Mouse (Mus musculus): ENCODE measurements around the gene Ccnk. TPM values are rescaled to one million over a fixed set of nuclear protein-coding genes. Genes with fewer than 3 reads are reported as not detected.

Ccnk gene
- total RNA-seq (2021), result 10 to 100 TPM; 25.6 to 30.2 TPM
- long read RNA-seq, experiment 1, partial matches to known transcripts, result 0 of 5 reads
- long read RNA-seq, experiment 1, other reads (novel, unspliced or antisense), result 5 of 5 reads
- long read RNA-seq, experiment 2, result 0 reads

DNA sequence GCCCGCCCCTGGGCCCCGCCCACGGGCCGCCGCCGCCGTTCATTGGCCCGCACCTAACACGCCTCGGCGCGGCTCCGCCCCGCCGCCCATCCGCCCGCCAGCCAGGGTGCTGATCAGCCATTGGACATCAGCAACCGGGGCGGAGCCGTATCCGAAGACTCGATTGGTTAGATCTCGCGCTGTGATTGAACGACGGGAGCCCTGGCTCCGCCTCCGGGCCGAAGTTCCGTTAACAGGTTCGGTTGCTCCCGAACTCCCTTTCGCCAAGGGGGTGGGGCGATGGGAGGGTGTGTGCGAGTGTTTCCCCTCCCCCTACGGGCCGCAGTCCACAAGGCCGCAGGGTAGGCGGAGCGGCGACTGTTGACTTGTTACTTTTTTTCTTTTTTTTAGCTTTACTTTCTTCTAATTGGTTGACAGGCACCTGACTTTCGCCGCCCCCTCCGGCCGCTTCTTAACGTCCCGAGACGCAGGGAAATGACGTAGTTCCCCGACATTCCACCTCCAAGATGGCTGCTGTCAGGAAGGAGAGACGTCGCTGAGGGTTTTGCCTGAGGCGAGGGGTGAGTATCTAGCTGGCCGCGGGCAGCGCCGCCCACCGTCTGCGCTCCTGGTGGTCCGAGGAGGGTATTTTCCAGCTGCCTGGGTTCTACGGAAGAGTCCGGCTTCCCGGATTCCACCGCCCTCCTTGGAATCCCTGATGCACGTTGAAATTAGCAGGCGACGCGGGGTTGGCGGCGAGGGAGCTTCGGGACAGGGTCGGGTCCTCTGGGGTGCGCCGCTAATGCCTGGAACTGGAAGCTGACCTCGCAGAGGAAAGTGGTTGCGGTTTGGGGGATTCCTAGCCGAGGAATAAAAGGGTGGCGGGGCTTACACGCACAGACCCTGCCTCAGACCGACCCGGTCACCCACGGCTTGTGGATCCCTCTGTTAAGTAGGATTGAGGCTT is at the start of gene Ccnk:
TSS of gene Ccnk (plus strand) at position 259 of the 946 bp plus-strand sequence.
- peak; percentile 99 to 100 for DNase-seq

DNA sequence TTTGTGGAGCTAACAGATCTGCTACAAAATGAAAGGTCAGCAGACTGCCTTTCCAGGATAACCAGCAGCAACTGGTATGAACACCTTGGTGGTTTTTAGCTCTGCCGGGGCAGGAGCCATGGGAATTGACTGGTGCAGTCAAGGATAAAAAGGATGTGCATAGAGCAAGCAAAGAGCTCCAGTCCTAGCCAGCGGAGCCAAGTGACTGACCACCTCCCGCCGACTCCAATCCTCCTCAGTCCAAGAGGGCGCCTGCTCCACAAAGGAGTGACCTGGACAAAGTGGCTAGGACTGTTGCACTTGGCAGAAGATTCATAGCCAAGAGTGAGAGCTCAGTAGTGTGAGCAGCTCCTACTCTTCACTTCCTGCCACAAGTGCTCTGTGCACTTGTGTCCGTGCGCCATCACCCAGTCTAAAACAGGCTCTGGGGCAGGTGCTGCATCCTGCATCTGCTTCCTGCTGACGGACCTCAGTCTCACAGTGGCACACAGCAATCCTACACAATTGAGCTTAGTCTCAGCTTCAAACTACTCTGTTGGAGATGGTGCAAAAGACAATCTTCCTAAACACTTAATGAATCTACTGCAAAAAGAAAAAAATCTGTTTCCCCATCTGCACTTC is 46.8 kb upstream of the Ccnk start:
- no peak for DNase-seq

GRCm38 (mm10) chr12:108133181-108133580 is 46.2 kb upstream of the Ccnk start:
- no peak for DNase-seq

- DNase-seq, result no peak
These were observed 43.7 kb upstream of the Ccnk start for GRCm38 (mm10) chr12:108135610-108136208.

- DNase-seq, result peak in 1 of 2 experiments; percentile 28
These were observed 35.5 kb upstream of the Ccnk start for GRCm38 (mm10) chr12:108143624-108144498.

- no peak for DNase-seq
These were observed 34.2 kb upstream of the Ccnk start for GRCm38 (mm10) chr12:108145198-108145597.

- DNase-seq, result no peak
These were observed 29.6 kb upstream of the Ccnk start for GRCm38 (mm10) chr12:108149764-108150163.

- DNase-seq, result no peak
These were observed 26.6 kb upstream of the Ccnk start for GRCm38 (mm10) chr12:108152743-108153142.

GRCm38 (mm10) chr12:108159863-108160262 is 19.5 kb upstream of the Ccnk start:
- DNase-seq, result no peak

- DNase-seq, result no peak
These were observed 17.3 kb upstream of the Ccnk start for GRCm38 (mm10) chr12:108162036-108162435.

DNA sequence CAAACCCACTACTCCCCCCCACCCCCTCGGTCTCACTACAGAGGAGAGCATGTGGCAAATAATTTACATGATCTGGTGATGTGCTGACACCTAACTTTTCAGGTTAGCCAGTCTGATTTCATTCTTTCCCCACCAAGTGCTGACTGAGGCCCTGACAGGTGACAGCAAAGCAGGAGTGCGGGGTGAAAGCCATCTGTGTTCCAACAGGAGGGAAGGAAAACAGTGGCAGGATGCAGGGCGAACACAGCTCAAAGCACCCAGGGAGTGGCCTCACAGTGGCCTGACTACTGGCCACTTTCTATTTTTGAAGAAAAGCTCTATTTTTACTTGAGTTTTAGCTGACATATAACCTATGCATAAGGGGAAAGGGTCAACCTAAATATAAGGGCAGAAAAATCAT is 15.7 kb upstream of the Ccnk start:
- DNase-seq, result no peak

GRCm38 (mm10) chr12:108168909-108169308 is 10.5 kb upstream of the Ccnk start:
- no peak for DNase-seq

GRCm38 (mm10) chr12:108170467-108170866 is 8.9 kb upstream of the Ccnk start:
- no peak for DNase-seq

- DNase-seq, result no peak
These were observed 8.0 kb upstream of the Ccnk start for GRCm38 (mm10) chr12:108171336-108171735.

GRCm38 (mm10) chr12:108172639-108173038 is 6.7 kb upstream of the Ccnk start:
- no peak for DNase-seq

DNA sequence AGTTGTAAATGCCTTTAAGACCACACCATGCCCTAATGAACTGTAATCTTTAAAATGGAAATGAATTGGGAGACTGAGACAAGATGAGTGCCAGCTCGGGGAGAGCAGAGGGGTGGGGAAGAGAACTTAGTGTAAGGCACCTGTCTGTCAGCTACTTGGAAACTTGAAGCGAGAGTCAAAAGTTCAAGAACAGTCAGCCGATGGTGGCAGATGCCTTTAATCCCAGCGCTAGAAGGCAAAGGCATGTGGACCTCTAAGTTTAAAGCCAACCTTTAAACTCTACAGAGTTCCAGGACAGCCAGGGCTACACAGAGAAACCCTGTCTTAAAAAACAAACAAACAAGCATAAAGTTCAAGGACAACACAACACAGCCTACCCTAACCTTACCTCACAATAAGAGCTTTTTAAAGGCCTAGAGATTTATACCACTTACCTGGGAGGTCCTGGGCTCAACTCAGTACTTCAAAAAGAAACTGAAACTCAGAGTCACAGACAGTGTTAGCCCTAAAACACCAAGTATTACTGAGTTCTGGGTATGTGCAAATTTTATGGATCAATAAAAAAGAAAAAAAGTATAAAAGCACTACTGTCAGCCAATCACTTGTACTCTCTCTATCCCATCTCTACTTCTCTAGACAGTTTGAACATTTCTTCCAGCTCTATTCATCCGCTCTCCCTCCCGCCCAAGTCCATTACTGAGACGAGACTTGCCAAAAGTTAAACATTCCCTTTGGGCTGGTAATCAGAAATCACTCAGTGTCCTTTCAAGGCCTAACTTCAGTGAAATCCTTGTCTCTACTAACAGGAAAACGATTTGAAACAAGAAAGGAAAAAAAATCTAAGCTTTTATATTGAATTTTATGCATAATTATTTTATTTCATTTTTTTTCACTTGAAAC is 4.5 kb upstream of the Ccnk start:
- DNase-seq, result no peak

DNA sequence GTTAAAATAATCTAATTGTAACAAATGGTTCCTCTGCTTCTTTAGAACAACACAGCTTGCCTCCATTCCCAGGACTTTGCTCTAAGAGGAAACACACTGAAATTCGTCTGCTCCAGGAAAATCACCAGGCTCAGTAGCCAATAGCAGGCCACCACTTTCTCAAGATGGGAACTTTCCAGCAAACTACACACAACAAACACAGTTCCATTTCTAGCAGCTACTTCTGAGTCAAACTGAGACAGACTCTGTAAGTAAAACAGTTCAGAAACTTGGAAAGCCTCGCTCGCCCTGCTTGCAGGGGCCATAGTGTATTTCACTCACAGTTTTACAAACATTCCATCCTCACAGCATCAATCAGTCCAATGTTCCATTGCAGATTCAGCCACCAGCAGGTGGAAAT is 3.0 kb upstream of the Ccnk start:
- no peak for DNase-seq

GRCm38 (mm10) chr12:108178331-108179245 is 791 bp upstream of the Ccnk start:
- DNase-seq, result peak; percentile 51 to 63

DNA sequence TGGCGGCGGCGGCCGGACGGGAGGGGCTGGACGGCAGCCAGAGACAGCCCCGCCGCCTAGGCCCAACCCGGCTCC is 296 bp upstream of the Ccnk start, which contains the start of gene Setd3:
TSS of gene Setd3 (minus strand) at position 69 of the 75 bp plus-strand sequence.
- DNase-seq, result no peak

GRCm38 (mm10) chr12:108181716-108182115 is 2.3 kb downstream of the Ccnk start:
- DNase-seq, result no peak

Data from heart, adult 18-20 months (tissue).